Mouse (Mus musculus) myocyte (in vitro differentiated cells): ENCODE results near the gene Acss1. TPM values are rescaled to one million over a fixed set of nuclear protein-coding genes. Genes with fewer than 3 reads are reported as not detected.

ENCODE experiments used
- H3K27me3 ChIP-seq: one replicate; pipeline ENCODE4 v1.6.1; 2011; ENCODE audit not compliant: control insufficient read depth, insufficient read depth, insufficient read length
- H3K36me3 ChIP-seq: one replicate; pipeline ENCODE4 v1.6.1; 2011; ENCODE audit not compliant: control insufficient read depth, insufficient read depth
- H3K4me2 ChIP-seq: one replicate; pipeline ENCODE4 v1.6.1; 2011; ENCODE audit warnings: low read depth, control low read depth
- H3K4me3 ChIP-seq: one replicate; pipeline ENCODE4 v1.5.1; 2011; ENCODE audit warnings: mild to moderate bottlenecking, control low read depth, moderate library complexity
- H3K79me2 ChIP-seq: one replicate; pipeline ENCODE4 v1.6.1; 2011; ENCODE audit not compliant: control insufficient read depth, insufficient read depth
- H3ac ChIP-seq: one replicate; pipeline ENCODE4 v1.6.1; 2011; ENCODE audit not compliant: control insufficient read depth, insufficient read length
- CEBPB ChIP-seq: IDR thresholded peaks from 2 replicates; pipeline ENCODE4 v1.6.1; 2011; ENCODE audit warnings: mild to moderate bottlenecking, moderate library complexity; ENCODE audit not compliant: poor library complexity, insufficient read depth, severe bottlenecking
- E2F4 ChIP-seq: IDR thresholded peaks from one replicate; pipeline ENCODE4 v1.6.1; 2011; ENCODE audit warnings: mild to moderate bottlenecking, control low read depth, moderate library complexity; ENCODE audit not compliant: insufficient read depth
- MAX ChIP-seq: IDR thresholded peaks from one replicate; pipeline ENCODE4 v1.6.1; 2011; ENCODE audit warnings: low read depth, mild to moderate bottlenecking, control low read depth
- MYOD1 ChIP-seq, 3 experiments: IDR thresholded peaks; one replicate each; pipeline ENCODE4 v1.6.1; 2011; ENCODE audit warnings: control low read depth in 2 of 3, low read depth in 2 of 3, mild to moderate bottlenecking in 2 of 3, moderate library complexity in 1 of 3; ENCODE audit not compliant: insufficient read length in 2 of 3, control insufficient read depth in 1 of 3
- MYOG ChIP-seq, 3 experiments: IDR thresholded peaks; one replicate each; pipeline ENCODE4 v1.6.1; 2011; ENCODE audit warnings: control low read depth in 2 of 3, low read depth in 2 of 3, mild to moderate bottlenecking in 2 of 3; ENCODE audit not compliant: insufficient read length in 2 of 3, control insufficient read depth in 1 of 3, insufficient read depth in 1 of 3
- POLR2A ChIP-seq: IDR thresholded peaks from one replicate; pipeline ENCODE4 v1.6.1; 2011; ENCODE audit warnings: low read depth, mild to moderate bottlenecking, control low read depth, moderate library complexity; ENCODE audit not compliant: insufficient read length
- POLR2AphosphoS2 ChIP-seq: IDR thresholded peaks from one replicate; pipeline ENCODE4 v1.6.1; 2011; ENCODE audit warnings: low read depth, control low read depth; ENCODE audit not compliant: insufficient read length
- REST ChIP-seq: IDR thresholded peaks from one replicate; pipeline ENCODE4 v1.6.1; 2011; ENCODE audit warnings: mild to moderate bottlenecking, control low read depth, moderate library complexity; ENCODE audit not compliant: insufficient read depth, insufficient read length
- SRF ChIP-seq: IDR thresholded peaks from one replicate; pipeline ENCODE4 v1.6.1; 2011; ENCODE audit warnings: low read depth; ENCODE audit not compliant: control insufficient read depth, insufficient read length
- TCF12 ChIP-seq: IDR thresholded peaks from one replicate; pipeline ENCODE4 v1.6.1; 2011; ENCODE audit warnings: mild to moderate bottlenecking, control low read depth; ENCODE audit not compliant: poor library complexity, insufficient read depth, severe bottlenecking
- TCF3 ChIP-seq: IDR thresholded peaks from one replicate; pipeline ENCODE4 v1.6.1; 2011; ENCODE audit warnings: low read depth, control low read depth; ENCODE audit not compliant: insufficient read length
- USF1 ChIP-seq: IDR thresholded peaks from one replicate; pipeline ENCODE4 v1.6.1; 2011; ENCODE audit warnings: low read depth, mild to moderate bottlenecking, control low read depth, moderate library complexity
- polyA plus RNA-seq: library from polyadenylated mRNA; unstranded; fragments of >200 nt; fragmentation: generic; extraction: Trizol; gene quantifications from one replicate; pipeline ENCODE4 v1.2.1, GENCODE M21; 2012; ENCODE audit warnings: missing spikeins

The Acss1 gene
- polyA plus RNA-seq, 1 experiment: not detected

- H3K27me3 ChIP-seq: peaks cover 17% of the 10 kb centered on the region
- TF ChIP-seq MYOG (IDR thresholded peaks at IDR 0.05; ENCODE audit: control insufficient read depth in 1 of 3, insufficient read depth in 1 of 3, insufficient read length in 2 of 3, low read depth in 2 of 3) (no peak), MYOD1 (IDR thresholded peaks at IDR 0.05; ENCODE audit: control insufficient read depth in 1 of 3, insufficient read length in 2 of 3, low read depth in 2 of 3) (no peak), TCF3 (no peak), REST (no peak), TCF12 (no peak), MAX (no peak), CEBPB (no peak), POLR2AphosphoS2 (no peak), SRF (no peak), USF1 (no peak), POLR2A (no peak), E2F4 (no peak)
- no peak overlapping the region for H3K4me3 ChIP-seq
- no peak overlapping the region for H3K4me2 ChIP-seq
- no peaks in the 10 kb centered on the region for H3K36me3 ChIP-seq
- H3K79me2 ChIP-seq: no peaks in the 10 kb centered on the region
- no peak overlapping the region for H3ac ChIP-seq
Observed at GRCm38 (mm10) chr2:150671609-150672290, 3.5 kb upstream of the Acss1 start.

DNA sequence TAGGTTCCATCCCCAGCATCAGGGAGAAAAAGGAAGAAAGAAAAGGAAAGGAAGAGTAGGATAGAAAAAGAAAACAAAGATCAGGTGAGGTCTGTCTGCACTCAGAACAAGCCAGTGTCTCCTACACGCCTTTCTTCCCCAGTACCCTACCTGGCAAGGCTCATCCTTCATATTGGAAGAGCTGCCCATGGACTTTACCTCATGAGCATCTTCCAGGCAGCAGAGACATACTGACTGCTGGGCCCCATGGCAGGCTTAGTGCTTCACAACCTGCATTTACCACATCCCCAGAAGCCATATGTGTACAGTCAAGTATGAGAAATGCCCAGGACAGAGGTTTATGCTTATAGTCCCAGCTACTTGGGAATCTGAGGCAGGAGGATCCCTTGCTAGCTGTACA, 2.6 kb upstream of the Acss1 start:
- no peak overlapping the region for H3K4me3 ChIP-seq

DNA sequence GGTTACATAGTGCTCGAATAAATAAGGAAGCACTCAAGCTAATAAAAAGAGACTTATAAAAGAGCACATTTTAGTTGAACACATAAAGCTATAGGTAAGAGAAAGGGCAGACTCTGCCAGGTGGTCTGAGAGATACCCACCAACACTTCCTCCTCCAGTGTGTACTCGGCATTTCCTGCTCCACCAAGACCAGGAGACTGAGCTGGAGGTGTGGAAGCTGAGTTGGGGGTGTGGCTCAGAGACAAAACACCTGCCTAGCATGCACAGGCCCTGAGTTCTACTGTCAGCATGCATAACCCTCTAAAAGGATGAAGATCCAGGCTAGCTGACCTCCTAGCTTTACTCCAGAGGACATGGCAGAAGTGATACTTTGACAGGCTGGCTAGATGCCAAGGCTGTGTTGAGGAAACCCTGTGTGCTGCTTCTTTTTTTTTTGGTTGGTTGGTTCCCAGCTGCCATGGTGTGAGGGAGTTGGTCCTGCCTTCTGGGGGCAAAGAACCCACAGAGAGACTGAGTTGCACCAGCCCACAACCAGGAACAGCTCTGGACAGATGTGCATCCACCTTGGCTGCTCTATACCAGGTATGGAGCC, 1.2 kb upstream of the Acss1 start:
- Histone ChIP-seq H3K27me3 (peaks cover 17% of the 10 kb centered on the region), H3K79me2 (no peaks in the 10 kb centered on the region), H3K4me2 (no peak overlapping the region), H3ac (no peak overlapping the region), H3K4me3 (no peak overlapping the region), H3K36me3 (no peaks in the 10 kb centered on the region)
- TF ChIP-seq E2F4 (no peak), POLR2AphosphoS2 (no peak), CEBPB (no peak), TCF12 (no peak), MYOD1 (IDR thresholded peaks at IDR 0.05; ENCODE audit: control insufficient read depth in 1 of 3, insufficient read length in 2 of 3, low read depth in 2 of 3) (no peak), USF1 (no peak), SRF (no peak)

More for the DNA sequence above, 2.6 kb upstream of the Acss1 start:
- Histone ChIP-seq H3K4me2 (no peak overlapping the region), H3K79me2 (no peaks in the 10 kb centered on the region), H3K36me3 (no peaks in the 10 kb centered on the region), H3K27me3 (peaks cover 17% of the 10 kb centered on the region), H3ac (no peak overlapping the region)
- TF ChIP-seq USF1 (no peak), MYOG (IDR thresholded peaks at IDR 0.05; ENCODE audit: control insufficient read depth in 1 of 3, insufficient read depth in 1 of 3, insufficient read length in 2 of 3, low read depth in 2 of 3) (no peak), CEBPB (no peak), REST (no peak), POLR2AphosphoS2 (no peak), TCF3 (no peak), POLR2A (no peak), MAX (no peak), E2F4 (no peak)

DNA sequence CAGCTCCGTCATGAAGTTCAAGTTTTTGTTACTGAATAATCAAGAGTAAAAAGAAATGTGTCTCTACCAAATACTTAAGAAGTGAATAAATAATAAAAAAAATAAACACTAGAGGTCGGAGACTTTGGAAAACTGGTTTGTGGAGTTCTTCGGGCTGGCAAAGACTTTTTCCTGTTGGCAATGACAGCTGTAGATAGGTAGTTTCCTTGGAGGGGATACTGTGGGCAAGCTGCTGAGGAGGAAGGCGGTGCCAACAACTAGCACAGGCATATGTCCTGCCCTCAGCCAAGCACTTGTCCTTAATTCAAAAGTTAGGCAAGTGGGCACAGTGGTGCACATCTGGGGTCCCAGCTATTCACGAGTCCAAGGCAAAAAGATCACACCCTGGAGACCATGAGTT, 656 bp upstream of the Acss1 start:
- H3K79me2 ChIP-seq: no peaks in the 10 kb centered on the region
- H3K36me3 ChIP-seq: no peaks in the 10 kb centered on the region
- peaks cover 17% of the 10 kb centered on the region for H3K27me3 ChIP-seq
- H3K4me3 ChIP-seq: no peak overlapping the region
- H3K4me2 ChIP-seq: no peak overlapping the region
- H3ac ChIP-seq: no peak overlapping the region
- TF ChIP-seq USF1 (no peak), MAX (no peak), SRF (no peak), TCF3 (no peak), TCF12 (no peak), MYOG (IDR thresholded peaks at IDR 0.05; ENCODE audit: control insufficient read depth in 1 of 3, insufficient read depth in 1 of 3, insufficient read length in 2 of 3, low read depth in 2 of 3) (no peak), MYOD1 (IDR thresholded peaks at IDR 0.05; ENCODE audit: control insufficient read depth in 1 of 3, insufficient read length in 2 of 3, low read depth in 2 of 3) (no peak), POLR2A (no peak), POLR2AphosphoS2 (no peak), E2F4 (no peak), REST (no peak), CEBPB (no peak)
